Mouse (Mus musculus) mesoderm, embryonic 11.5 days (tissue): ENCODE measurements at regions not wholly inside any gene's neighbourhood (a gene's known extent, or its start where the extent isn't known, plus 50 kb on each side); places are given as distances from the start of the nearest gene placed in this dataset.

Experiments
- DNase-seq: peaks from one replicate; pipeline ENCODE4 v3.0.0-alpha.2; 2012; ENCODE audit warnings: low read depth, low spot score

DNA sequence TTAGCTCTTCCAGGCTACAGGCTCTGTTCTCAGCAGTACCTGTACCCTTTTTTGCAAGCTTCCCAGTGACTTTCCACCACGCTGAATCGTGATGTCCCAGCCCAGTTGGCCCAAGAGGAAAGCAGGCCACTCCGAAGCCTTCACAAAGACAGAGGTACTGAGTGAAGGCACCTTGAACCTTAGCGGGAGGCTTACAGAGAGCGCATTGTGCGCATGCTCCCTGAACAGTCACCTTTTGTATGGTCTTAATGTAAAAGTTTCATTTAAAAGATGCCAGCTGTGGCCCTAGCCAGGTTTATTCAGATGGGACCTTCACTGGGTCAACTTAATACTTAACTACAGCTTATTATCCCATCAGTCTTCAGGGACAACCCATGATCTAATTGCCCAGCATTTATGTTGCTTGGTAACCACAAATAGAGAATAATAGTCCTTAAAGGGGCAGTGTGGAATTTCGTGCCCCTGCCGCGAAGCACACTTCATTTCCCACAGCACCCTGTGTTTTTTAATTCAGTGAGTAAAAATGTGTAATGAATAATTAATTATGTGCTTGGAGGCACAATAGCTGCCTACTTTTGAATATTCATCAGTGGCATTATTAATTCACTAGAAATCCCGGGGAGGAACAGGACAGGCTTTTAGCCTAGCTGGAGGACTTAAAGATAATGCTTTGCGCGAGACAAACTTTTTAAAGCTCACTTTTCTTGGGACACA lies 111.3 kb upstream of the Vrk1 start:
- no peak for DNase-seq

DNA sequence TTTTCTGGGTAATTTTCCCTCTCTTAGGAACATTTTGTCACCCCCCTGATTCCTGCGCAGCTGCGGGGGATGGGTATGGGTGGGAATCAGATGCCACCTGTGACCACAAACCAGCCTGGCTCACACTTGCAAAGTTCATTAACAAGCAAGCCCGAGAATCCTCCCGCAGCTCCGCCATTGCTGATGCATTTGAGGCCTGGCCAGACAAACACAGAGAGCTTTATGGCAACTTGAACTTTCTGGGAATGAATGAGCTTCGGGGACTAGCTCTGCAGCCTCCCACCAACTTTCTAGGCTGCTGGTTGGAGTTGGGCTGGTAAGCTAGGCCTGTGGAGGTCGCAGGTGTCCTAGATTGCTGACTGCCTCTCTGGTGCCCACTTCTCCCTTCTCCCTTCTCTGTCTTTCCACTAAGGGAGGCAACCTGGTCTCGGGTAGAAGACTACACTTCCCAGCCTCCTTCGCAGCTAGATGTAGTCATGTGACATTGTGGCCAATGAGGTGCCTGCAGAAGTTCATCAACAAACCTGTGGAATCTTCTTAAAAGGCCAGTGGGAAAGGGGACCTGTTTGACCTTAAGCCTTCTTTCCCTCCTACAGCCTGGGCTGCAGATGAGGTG lies 110.6 kb upstream of the Vrk1 start:
- no peak for DNase-seq

- no peak for DNase-seq
These were observed 109.5 kb upstream of the Vrk1 start for GRCm38 (mm10) chr12:105900479-105900878.

- no peak for DNase-seq
These were observed 107.0 kb upstream of the Vrk1 start for GRCm38 (mm10) chr12:105903072-105903471.

GRCm38 (mm10) chr12:105906584-105906983 lies 103.4 kb upstream of the Vrk1 start:
- no peak for DNase-seq

GRCm38 (mm10) chr12:105907851-105908620 lies 102.0 kb upstream of the Vrk1 start:
- DNase-seq: no peak

- no peak for DNase-seq
These were observed 98.5 kb upstream of the Vrk1 start for GRCm38 (mm10) chr12:105911556-105911955.

GRCm38 (mm10) chr12:105917388-105917963 lies 92.6 kb upstream of the Vrk1 start:
- no peak for DNase-seq

DNA sequence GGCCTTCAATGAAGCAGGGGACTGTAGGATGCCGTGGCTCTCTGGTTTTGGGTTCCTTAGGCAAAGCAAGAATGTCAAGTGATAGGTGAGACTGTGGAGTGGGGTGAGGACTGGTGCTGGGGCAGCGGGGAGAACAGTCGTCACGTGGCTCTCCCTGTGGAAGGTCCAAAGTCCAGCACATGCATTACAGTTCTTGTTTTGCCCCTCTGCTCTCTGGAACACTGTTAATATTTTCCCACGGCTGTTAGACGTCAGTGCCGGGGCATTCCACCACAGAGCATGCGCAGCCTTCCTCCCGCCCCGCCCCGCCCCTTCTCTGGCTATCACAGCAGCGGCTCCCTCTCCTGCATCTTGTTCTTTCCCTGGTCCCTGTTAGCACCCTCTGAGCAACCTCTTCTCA lies 91.3 kb upstream of the Vrk1 start:
- no peak for DNase-seq

DNA sequence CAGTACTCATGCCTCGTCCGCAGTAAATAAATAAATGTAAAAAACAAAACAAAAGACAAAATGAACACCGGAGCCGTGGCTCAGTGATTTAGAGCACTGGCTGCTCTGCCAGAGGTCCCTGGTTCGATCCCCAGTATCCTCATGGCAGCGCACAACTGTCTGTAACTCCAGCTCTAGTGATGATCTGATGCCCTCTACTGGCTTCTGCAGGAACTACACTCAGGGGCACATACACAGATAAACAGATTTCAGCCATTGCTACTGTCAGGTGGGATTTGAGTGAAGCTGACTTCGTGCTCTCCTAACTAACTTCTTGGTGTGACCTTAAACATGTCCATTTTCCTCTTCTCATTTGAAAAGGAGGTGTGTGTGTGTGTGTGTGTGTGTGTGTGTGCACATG lies 82.8 kb upstream of the Vrk1 start:
- no peak for DNase-seq

DNA sequence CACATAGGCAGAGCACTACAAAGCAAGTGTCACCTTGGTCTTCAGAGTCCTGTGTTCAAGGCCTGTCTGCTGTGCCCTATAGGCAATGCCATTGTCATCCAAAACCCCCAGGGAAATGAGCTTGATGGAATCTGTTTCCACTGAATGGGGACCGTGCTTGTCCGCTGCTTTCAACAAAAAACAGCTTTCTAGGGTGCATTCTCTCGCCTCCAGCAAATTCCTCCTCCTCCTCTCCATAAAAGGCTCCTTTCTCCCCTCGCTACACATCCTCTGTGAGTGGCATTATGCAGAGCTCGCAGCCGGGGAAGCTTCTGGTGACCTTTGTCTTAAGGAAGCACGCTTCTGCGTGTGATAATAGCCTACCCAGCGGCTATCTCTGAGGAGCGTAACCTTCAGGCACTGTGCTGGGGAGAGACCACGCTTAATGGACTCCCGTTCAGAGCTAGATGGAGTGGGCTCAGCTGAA lies 80.5 kb upstream of the Vrk1 start:
- peak; percentile 47 for DNase-seq

GRCm38 (mm10) chr12:105935441-105935880 lies 74.6 kb upstream of the Vrk1 start:
- DNase-seq: no peak

DNA sequence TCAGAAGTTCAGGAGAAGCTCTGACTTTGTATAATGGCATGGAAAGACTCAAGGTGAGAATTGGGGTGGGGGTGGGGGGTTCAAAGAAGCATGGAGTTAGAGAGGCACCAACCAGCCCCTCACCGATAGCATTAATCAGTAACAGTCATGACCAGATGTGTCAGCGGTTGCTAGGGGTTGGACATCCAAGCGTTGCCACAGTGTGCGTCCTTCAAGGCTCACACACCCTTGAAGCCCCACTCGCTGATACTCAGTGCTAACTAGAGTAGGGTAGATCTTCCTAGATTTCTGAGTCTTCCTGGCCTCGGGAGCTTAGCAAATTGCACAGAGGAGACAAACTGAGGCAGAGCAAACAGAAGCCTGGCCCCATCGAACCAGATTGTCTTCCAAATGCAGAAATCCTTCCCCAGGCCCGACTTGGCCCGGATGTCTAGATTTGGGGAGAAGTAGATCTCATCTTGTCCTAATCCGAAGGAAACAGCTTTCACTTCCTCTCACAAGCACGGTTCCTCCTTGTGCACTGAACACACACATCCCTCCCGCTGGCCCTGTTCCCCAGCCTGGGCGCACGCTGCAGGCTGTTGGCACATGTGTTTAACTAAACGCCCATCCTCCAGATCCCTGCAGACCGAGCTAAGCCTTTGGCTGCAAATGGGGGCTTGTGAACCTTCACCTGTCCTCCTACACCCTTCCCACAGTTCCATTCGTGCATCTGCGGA lies 73.1 kb upstream of the Vrk1 start:
- no peak for DNase-seq

DNA sequence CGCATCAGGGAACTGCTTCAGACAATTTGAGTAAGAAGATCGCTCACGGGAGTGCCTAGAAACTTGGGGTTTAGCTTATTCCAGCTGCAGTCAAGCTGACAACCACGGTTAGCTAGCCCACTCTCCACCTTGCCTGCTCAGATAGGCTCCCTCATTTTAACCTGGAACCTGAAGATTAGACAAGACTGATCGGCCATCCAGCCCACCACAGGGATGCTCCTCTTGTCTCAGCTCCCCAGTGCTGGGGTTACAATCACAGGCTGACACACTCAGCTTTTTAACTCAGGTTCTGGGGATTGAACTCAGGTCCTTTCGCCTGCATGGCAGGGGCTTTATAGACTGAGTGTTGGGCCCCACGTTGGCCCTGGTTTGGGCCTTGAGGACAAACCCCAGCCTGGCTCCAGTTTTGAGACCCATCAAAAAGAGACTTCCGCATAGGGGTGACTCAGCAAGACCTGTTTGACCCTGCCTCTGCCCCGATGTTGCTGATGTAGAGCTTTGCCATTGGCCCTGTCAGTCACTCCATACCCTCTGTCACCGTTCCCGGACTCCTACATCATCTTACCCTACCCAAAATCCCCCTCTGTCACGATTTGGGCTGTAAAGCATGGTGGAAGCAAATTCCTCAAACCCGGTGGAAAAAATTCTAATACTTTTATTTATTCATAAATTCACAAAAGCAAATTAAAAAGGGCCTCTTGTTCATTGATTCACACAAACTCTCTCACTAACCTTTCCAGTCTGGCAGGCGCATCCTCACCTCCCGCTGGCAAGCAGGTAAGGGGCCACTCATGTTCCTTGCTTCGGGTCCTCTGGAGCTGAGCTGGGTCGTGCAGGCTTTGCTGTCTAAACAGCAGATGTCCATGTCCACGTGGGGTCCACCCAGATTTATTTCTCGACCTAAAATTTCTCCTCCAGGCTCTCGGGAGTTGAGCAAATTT lies 67.6 kb upstream of the Vrk1 start:
- no peak for DNase-seq

GRCm38 (mm10) chr12:105943077-105943433 lies 67.0 kb upstream of the Vrk1 start:
- DNase-seq: no peak

DNA sequence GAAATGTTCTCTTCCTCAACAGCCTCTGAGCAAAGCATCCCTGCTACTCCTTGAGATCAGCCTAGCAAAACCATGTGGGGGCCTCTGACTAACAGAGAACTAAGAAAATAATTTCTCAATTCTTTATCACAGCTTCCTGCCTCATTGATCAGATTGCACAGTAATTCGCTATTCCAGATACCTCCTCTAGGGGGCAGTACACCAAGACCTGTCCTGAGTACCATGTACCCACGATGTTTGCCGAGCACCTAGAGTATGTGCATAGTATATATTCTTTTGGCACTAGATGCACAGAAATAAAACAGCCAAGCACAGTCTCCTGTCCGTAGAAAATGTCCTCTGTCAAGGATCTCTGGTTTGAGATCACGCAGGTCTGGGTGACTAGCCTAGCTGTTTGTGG lies 62.7 kb upstream of the Vrk1 start:
- DNase-seq: no peak

GRCm38 (mm10) chr12:105948322-105948721 lies 61.7 kb upstream of the Vrk1 start:
- no peak for DNase-seq

DNA sequence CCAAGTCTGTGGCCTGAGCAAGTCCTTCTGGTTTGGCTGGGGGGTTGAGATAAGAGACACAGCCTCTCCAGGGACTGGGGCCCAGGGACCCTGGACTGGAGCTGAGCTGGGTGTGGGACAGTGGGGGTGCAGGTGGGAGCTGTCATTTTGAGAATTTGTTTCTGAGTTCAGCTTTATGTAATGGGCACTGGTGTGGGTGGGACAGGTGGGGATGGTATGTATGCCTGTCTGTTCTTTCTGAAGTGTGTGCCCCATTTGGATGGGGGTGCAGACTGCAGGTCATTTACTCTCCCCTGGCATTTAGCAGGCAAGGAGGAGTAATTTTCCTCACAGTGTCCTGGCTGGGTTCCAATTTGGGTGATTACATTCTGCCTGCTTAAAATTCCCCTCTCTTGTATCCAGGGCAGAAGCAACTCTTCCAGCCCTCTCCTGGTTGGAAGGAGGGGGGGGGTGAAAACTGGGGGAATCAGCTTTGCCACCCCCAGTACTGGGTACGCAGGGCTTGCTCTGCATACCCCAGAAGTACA lies 54.2 kb upstream of the Vrk1 start:
- DNase-seq: no peak

DNA sequence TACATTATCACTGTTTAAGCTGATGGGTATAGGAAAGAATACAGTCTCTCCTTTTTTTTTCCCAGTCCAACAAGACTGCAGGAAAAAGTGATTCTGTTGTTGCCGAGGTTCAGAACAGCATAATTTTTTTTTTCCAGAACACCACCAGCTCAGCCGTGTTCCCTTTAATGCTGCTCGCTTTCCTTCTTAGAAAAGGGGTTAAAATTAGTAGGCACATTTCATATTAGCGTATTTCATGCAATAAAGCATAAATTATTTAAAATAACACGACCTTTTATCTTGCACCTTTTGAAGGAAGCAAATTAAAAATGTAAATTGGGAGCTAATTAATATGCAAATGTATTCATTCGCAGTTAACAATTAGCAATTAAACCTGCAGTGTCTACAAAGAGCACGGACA lies 50.3 kb upstream of the Vrk1 start:
- no peak for DNase-seq
